Mouse (Mus musculus) liver, adult (tissue): Measurements from ENCODE around the gene Kcnmb2.

Source experiments
- GATA4 ChIP-seq: IDR thresholded peaks from 2 replicates; pipeline ENCODE4 v1.6.1; 2014; ENCODE audit warnings: mild to moderate bottlenecking, low read length; ENCODE audit not compliant: insufficient replicate concordance

Kcnmb2 gene

DNA sequence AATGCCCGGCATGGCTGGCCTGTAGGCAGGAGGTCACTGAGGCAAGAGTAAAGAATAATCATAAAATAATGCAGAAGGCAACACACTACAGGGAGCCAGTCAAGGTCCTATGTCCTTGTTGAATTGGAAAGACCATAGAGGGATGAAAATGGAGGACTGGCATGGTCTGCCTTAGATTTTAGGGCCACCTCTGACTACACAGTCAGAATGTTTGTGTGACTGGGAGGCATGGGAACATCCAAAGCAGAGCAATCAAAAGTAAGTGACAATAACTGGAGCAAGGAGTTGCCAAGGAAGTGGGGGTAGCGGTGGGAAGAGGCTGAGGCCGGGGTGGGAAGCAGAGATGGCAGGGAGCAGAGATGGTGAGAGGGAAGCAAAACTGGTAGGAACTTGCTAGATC, 60.8 kb downstream of the Kcnmb2 start:
- no peak for TF ChIP-seq GATA4

DNA sequence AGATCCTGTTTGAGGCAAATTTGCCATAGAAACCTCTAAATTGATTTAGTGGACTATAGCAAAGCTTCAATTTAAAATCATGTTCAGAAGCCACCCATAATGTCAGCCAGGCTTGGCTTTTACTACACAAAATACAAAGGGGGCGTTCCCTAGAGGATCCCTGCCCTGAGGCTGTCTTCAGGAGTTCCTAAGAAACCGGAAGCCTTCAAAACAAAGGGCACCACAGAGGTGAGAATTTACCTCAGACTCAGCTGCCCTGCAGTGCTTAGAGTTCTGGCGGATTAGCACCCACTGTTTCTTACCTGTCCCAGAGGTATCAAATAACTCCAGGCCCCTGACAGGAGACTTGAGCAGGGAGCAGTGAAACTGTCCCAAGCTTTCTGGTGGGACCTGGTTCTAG, 77.4 kb downstream of the Kcnmb2 start:
- TF ChIP-seq GATA4 = no peak

DNA sequence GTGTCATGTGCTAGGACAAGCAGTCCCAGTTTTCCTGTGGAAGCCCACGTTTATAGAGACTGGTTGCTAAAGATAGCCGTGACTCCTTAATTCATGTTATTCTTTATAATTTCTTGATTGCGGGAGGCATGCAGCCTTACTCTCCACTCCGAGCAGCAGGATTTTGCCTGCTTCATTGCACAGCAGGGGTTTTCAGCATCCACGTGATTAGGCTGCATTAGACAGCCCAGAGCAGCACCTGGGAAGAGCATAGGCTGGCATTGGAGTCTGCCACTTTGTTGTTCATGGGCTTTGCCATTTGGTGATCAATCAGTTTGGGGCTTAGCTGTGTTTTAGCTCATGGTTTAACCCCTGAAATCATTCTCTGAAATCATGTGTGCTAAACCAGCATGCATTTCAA, 80.1 kb downstream of the Kcnmb2 start:
- TF ChIP-seq GATA4 = no peak

DNA sequence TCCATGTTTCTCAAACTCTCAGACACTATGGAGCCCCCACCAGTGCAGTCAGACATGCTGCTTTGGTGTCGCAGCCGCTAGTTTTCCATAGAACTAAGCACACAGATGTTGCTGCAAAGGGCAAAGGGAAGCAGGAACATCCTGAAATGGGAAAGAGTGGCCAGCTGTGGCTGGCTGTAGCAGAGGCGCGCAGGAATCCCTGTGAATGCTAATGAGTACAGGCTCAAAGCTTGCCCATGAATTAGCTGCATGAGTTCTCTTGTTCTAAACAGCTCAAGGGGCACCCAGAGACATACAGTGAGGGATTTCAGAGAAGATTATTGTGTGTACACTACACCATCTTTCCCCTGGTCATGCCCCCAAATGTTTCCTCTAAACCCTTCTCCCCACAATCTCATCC, 82.8 kb downstream of the Kcnmb2 start:
- no peak for TF ChIP-seq GATA4

DNA sequence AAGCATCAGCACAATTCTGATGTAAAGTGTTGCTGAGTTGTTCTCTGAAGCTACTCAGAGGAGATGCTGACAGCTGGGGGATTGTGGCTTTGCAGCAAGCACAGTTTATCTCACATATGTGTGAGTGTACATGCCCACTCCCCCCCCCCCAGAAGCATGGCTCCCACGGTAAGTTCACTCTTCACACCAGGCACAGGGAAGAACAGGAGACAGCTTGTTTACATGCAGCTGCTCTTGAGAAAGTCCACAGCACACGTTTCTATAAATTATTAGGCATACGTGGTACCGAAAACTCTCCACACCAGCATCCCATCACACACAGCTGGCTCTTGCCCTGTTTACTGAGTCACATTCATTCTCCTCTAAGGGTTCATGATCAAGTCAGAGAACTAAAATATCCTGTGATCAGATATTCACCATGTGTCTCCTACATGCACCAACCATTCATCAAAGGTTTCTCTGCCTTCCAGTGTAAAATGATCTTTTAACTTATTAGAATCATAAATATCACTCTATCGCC, 89.3 kb downstream of the Kcnmb2 start:
- no peak for TF ChIP-seq GATA4

DNA sequence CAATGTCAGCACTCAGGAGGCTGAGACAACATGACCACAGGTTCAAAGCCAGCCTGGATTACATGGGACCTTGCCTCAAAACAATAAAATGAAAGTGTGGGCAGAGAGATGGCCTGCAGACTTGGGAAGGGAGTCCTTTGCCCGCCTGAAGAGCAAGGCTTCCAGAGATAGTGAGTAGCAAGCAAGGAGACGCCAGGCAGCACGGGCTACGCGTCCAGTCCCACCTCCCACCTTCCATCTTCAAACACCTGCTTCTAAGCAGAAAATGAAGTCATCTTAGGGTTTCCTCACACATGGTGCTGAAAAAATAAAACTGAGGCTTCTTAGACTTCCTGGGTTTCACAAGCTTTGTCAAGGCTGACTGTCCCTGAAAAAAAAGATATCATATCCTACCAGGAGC, 109.3 kb downstream of the Kcnmb2 start:
- no peak for TF ChIP-seq GATA4

DNA sequence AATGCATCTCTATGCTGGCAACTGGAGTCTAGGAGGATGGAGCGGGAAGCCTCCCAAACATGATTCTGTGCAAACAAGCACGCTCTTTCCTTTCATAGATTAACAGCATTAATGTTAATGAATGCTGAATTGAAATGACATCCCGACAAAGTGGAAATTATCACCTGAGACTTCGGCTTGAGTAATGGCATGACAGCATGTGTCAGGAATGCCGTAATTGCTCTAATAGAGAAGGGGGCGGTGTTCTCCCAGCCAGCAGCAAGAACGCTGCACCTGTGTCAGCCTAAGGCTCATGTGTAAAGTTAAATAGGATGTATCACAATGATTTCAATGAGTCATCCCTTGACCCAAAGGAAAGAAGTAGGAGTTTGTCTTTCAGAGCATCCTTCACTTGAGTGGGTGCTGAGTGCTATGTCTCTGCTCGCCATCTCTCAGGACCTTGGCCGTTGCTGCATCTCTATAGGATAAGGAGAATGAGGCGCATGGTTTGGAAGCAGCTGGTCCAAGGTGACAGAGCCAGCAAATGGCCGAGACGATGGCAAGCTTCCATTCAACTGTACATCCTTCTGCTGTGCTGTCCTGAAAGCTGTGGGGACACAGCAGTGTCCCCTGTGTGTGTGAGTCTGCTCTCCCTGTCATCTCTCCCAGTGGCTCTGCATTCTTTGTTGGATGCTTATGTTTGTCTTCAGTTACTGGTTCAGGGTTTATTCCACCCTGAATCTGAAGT, 110.1 kb downstream of the Kcnmb2 start:
- no peak for TF ChIP-seq GATA4

DNA sequence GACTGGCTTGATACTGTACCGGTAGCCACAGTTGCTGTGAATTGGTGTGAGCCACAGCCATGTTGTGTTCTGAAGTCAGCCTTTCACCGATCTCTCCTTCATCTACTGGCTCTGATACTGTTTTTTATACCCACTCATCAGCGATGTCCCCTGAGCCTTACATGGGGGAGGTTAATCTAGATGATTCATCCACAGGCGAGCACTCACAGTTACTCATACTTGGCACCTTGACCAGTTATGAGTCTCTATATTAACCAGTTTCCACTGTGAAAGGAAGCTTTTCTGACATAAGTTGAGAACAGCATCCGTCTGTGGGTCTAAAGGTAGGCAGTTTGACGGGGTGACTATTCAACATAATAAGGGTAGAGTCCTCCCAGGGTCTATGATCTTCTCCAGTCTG, 118.7 kb downstream of the Kcnmb2 start:
- TF ChIP-seq GATA4 = no peak

DNA sequence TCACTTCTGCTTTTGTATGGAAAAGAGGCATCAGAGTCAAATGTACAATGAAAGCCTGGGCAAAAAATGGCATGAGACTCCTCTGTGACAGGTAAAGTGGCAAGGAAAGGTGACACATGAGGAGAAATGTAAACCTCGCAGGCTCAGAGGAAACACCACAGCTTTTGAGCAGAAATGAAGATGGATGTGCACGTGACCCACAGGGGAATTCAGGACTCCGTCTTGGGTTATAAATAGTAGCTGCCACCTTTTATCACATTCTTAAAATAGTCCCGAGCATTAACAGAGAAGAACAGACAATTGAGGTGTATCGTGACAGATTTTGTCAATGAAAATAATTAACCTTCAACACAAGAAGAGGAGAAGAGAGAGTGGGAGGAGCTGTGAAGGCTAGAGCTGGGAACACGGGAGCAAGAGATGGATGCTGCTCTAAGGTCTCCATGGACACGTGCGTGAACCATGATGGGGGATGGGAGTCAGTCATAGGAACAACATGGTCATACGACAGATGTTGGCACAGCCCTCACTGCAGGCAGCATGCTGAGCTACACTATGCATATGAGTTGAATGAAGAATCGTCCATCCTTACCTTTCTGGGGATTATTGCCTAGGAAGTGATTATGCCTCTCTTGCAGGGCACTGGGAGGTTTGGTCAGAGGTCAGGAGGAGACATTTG, 127.2 kb downstream of the Kcnmb2 start:
- no peak for TF ChIP-seq GATA4

DNA sequence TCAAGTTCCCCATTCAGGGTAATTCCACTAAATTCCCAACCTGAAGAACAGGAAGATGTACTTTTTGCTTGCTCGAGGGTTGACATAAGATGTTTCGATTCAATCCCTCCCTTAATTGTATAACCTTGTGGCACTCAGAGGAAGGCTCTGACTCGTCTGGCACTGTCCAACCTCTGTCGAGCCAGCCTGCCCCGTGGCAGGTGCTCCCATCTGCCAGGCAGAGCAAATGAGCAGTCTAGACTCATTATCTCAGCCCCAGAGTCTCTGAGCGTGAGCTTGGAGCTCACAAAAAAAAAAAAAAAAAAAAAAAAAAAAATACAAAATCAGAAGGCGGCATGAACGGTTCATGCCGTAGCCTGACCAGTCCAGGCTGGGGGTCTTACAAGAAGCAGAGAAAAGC, 130.1 kb downstream of the Kcnmb2 start:
- no peak for TF ChIP-seq GATA4

DNA sequence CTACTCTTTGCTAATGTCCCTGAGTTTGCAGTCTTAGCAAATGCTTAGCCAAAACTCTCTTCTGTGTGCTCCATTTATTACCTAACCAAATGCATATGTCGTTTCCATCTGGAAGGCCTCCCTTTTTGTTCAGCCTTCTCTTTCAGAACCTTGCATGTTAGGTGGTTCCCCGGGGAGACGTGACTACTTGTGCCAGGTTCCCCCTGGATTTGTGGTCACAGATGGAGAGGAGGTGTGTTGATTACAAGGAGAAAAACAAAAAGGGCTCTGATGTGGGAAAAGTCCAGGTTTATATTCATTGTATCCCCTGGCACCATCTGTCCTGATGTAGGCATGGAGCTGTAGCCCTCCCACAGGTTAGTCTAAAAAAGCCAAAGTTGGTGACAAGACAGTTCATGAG, 141.5 kb downstream of the Kcnmb2 start:
- no peak for TF ChIP-seq GATA4

DNA sequence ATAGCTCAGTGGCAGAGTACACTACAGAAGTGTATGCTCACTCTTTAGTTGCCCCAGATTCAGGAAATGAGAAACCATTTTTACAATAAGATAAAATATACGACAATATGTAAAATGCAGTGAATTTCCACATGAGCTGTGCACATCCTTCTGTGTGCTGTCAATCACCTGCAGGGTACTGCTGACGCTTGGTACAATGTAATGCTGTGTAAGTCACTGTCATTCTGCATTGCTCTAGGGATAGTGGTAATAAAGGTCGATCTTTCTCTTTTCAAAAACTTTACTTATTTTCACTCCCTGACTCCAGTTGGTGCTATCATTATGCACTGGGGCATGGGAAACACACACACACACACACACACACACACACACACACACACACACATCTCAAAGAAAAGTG, 146.5 kb downstream of the Kcnmb2 start:
- no peak for TF ChIP-seq GATA4

DNA sequence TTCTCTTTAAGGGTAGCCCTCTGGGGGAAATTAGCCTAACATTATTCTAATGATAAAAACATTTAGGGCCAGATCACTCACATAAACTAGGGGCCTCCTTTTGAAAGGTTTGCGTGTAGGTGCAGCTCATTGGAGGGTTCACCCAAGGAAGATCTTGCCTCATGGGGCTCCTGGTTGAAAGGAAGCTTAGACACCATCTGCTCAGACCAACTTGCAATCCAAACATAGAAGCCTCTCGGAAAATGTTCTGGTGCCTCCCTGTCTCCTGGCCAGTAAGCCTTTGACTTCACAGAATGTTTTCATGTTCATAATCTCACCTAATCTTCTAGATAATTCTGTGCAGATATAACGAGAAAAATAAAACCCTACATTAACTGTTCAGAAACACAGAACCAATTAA, 150.3 kb downstream of the Kcnmb2 start:
- TF ChIP-seq GATA4 = no peak

DNA sequence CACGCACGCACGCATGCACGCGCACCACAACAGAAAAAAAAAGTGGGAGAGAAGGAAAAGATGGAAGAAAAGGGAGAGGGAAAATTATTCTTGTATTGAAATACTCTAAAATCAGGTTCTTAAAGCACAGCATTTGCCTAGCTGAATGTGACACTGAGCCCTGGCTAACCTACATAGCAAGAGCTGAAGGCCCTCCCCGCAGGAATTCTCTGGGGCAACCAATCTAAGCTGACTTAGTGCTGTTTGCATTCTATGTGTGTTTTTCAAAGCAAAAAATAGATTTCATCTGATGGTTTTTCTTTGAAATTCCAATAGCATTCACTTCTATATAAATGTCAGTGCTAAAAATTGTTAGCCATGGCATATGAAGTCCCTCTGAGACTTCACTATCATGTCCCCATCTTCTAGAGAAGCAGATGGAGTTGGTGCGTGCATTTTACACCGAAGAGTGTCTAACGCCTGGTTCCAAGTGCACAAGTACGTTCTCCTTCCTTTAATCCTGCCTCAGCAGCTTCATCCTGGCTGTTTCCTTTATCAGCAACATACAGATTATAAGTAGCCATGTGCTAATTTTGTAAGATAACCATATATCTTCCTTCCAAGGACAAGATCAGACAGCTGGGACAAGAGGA, 151.4 kb downstream of the Kcnmb2 start:
- TF ChIP-seq GATA4 = no peak

DNA sequence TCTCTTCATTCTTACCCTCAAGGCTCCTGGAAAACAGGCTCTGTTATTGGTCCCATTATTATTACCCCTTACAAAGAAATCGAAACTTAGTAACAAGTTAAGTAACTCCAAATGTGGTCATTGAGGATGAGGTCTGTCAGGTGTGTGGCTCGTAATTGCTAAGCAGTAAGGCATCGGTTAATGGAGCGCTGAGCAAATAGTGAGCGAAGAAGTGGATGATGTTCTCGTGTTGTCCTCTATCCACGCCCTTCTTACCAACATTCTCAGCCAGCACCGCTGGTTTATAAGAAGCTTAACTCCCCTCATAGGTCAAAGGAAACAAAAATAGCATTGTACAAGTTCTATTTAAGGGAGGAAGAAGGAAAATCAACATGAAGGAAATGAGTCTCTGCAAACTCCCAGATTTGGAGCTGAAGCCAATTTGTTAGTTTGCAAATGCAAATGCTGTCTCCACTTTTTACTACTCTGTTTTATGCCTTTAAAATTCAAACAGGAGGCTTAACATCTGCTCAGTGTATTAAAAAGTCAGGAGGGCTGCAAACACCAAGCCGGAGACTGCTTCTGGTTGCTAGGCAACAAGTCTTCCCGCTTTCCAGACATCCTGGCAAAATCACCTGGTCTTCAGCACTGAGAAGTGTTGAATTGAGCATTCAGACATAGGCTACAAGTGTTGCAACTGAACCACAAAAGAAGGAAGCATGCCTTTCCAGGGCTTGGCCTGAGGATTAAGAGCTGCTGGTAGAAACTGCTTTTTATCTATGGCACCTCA, 157.8 kb downstream of the Kcnmb2 start:
- TF ChIP-seq GATA4 = no peak

DNA sequence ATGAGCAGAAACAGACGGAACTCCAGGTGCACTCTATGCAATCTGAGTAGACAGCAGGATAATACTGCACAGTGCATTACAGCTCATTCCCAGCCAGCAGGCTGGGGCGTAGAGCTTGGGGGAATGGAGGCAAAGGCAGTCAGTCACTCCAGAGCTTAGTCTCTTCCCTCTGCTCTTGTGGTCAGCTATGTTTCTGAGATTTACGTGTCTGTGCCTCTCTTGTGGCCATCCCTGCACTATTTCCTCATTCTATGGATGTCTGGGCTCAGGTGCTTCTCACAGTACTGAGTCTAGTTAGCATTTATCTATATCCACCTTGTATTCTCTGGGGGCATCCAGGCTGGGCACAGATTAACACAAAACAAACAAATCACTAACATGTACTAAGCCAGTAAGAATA, 160.4 kb downstream of the Kcnmb2 start:
- TF ChIP-seq GATA4 = no peak

DNA sequence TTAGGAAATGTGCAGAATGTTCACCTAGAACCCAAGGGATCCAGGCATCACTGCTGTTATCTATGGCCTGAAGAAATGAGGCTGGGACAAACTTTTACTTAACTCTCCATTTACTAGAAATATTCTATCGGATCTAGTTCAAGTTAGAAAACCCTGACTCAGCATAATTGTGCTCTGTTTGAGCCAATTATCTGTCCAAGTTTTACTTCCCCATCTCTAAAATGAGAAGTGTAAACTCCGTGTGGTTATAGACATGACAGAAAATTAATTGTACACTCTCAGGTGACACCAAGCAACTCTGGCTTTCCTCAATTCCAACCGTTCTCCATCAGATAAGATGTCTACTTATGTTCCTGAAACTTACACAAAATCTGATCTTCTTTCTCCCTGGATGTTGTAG, 161.0 kb downstream of the Kcnmb2 start:
- TF ChIP-seq GATA4 = no peak
